Mouse (Mus musculus) common myeloid progenitor, adult 5-6 weeks (primary cell): ENCODE data around the gene Bcs1l. TPM values are rescaled to one million over a fixed set of nuclear protein-coding genes. Genes with fewer than 3 reads are reported as not detected.
A peak's percentile ranks its signal among the peaks of the same experiment; 100 is the strongest.

Source experiments
- ATAC-seq: replicated peaks from 2 replicates; pipeline ENCODE4 v1.8.0; 2016; ENCODE audit warnings: low read depth, mild to moderate bottlenecking, moderate TSS enrichment, inconsistent platforms; ENCODE audit not compliant: poor library complexity, severe bottlenecking
- total RNA-seq: library from RNA; stranded (forward); fragments of 200-1000, 187-1606 nt; gene quantifications from 2 replicates; pipeline ENCODE4 v1.2.3, GENCODE M21; 2017

The Bcs1l gene
- 14.9 and 23.7 TPM in 2 replicates for total RNA-seq

- peak; percentile 95 for ATAC-seq
Measured at GRCm38 (mm10) chr1:74587773-74588445, at the start of gene Bcs1l, which contains the start of gene Zfp142. Gene Bcs1l, plus strand, starts transcription at chr1:74588289. Gene Zfp142, minus strand, starts transcription at chr1:74588246.

- no peak for ATAC-seq
Measured at GRCm38 (mm10) chr1:74538650-74539049, 49.4 kb upstream of the Bcs1l start.

GRCm38 (mm10) chr1:74542451-74542961 lies 45.6 kb upstream of the Bcs1l start, which contains the start of gene Plcd4:
Gene Plcd4, plus strand, starts transcription at chr1:74542888.
- no peak for ATAC-seq

- no peak for ATAC-seq
Measured at GRCm38 (mm10) chr1:74544184-74544583, 43.9 kb upstream of the Bcs1l start, which contains the start of gene Usp37. Gene Usp37, minus strand, starts transcription at chr1:74544284.

- no peak for ATAC-seq
Measured at GRCm38 (mm10) chr1:74559061-74559460, 29.0 kb upstream of the Bcs1l start.

- ATAC-seq = 0 out of 2 replicates have a peak, but pooled peaks have one; percentile 29
Measured at GRCm38 (mm10) chr1:74565834-74566233, 22.3 kb upstream of the Bcs1l start.

- no peak for ATAC-seq
Measured at GRCm38 (mm10) chr1:74569739-74570719, 18.1 kb upstream of the Bcs1l start.

GRCm38 (mm10) chr1:74582621-74583020 lies 5.5 kb upstream of the Bcs1l start:
- no peak for ATAC-seq

- no peak for ATAC-seq
Measured at GRCm38 (mm10) chr1:74584616-74585398, 3.3 kb upstream of the Bcs1l start.

- ATAC-seq = no peak
Measured at GRCm38 (mm10) chr1:74587233-74587772, 786 bp upstream of the Bcs1l start.

- peak; percentile 73 for ATAC-seq
Measured at GRCm38 (mm10) chr1:74594434-74594833, 6.3 kb downstream of the Bcs1l start.

- ATAC-seq = peak; percentile 58
Measured at GRCm38 (mm10) chr1:74600501-74601266, 12.6 kb downstream of the Bcs1l start.

GRCm38 (mm10) chr1:74601267-74601962 lies 13.3 kb downstream of the Bcs1l start, which contains the start of the genes Rnf25 and Stk36:
Gene Rnf25, minus strand, starts transcription at chr1:74601397.
Gene Stk36, plus strand, starts transcription at chr1:74601445.
- peak; percentile 97 for ATAC-seq

- ATAC-seq = no peak
Measured at GRCm38 (mm10) chr1:74624183-74624582, 36.1 kb downstream of the Bcs1l start.

- no peak for ATAC-seq
Measured at GRCm38 (mm10) chr1:74626076-74626475, 38.0 kb downstream of the Bcs1l start.

- ATAC-seq = no peak
Measured at GRCm38 (mm10) chr1:74628001-74628400, 39.9 kb downstream of the Bcs1l start.

GRCm38 (mm10) chr1:74632734-74633133 lies 44.6 kb downstream of the Bcs1l start:
- ATAC-seq = no peak
